ENCODE assay signal across 9 mouse cellular contexts in the genomic region with DNA sequence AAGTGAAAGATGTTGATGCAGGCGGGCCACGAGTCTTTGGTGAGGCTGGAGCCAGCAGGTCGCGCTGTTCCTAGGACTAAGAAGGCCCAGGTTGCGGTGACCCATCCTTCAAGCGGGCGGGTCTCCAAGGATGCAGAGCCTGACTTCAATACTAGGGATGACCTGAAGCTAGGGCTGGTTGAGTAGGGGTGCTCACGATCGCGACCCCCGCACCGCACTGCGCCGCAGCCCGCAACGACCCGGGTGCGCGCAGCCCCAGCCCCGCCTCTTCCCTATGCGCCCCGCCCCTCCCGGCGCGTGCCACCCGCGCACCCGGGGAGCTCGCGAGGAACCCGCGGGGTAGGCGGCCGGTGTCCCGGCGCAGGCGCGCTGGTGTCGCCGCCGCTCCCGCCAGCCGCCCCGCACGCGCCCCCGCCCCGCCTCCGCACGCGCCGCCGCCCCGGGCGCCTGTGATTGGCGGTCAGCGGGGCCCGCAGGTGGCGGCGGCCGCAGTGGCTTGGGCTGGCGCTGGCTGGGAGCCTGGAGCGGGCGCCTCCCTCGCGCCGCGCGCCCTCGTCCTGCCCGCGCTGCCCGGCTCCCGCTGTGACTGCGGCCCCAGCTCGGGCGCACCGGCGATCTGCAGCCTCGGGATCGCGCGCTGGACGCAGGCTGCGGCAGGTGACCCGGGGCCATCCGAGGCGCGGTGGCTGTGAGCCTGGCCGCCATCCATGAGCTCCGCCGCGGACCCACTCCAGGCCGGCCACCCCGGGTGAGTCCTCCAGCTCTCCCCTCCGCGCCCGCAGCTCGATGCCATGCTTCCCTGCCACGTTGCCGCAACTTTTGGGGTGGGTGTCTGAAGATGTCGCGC. TPM values are rescaled to one million over a fixed set of nuclear protein-coding genes. Genes with fewer than 3 reads are reported as not detected.
DNase-seq lines count a peak whose midpoint lies in the region; ATAC-seq and TF ChIP-seq lines count a peak whose summit lies in the region.
"Had no signal": no experiment of that assay in that cellular context is flagged by ENCODE, and none has a peak within 500 bp of the region (broad histone marks: within the 10 kb centered on the region; RNA-seq: fewer than 3 reads in every experiment).

No protein-coding gene starts in this region.

- H3K9me3 ChIP-seq in G1E (replicated peaks) = peaks cover 27% of the 10 kb centered on the region
- H3K9me3 ChIP-seq in hindbrain, embryonic 12.5 days (replicated peaks) = peaks cover 3% of the 10 kb centered on the region; the same call in 1 of the 2 replicates

- no peak for TF ChIP-seq POLR2A in lung, adult 2 months (IDR thresholded peaks at IDR 0.05; ENCODE audit: borderline replicate concordance, extremely low read depth, low read depth, low read length)

- no peaks in the 10 kb centered on the region for H3K4me1 ChIP-seq in G1E (ENCODE audit: insufficient read depth, low read depth, low read length)
- peaks cover 13% of the 10 kb centered on the region for H3K4me1 ChIP-seq in hindbrain, embryonic 12.5 days
- H3K4me1 ChIP-seq in lung, adult 2 months (ENCODE audit: control insufficient read depth, insufficient read depth, low read length) = peaks cover 3% of the 10 kb centered on the region; the same call in 1 of the 2 replicates

- H3K27me3 ChIP-seq in G1E (ENCODE audit: insufficient read depth, low read length) = no peaks in the 10 kb centered on the region; the same call in 1 of the 2 replicates
- peaks cover 60% of the 10 kb centered on the region for H3K27me3 ChIP-seq in hindbrain, embryonic 12.5 days
- H3K27me3 ChIP-seq: CH12.LX had no signal

- H3K9ac ChIP-seq in hindbrain, embryonic 12.5 days = peak overlapping the region; percentile 65

- peak overlapping the region; percentile 83 for H3K4me2 ChIP-seq in hindbrain, embryonic 12.5 days (replicated peaks)

- 1% methylated on average over 97 of the region's 103 CpGs for WGBS in hindbrain, embryonic 12.5 days
- 3% methylated on average over 103 of the region's 103 CpGs for WGBS in lung, adult 2 months

- no peak for TF ChIP-seq CTCF in G1E (IDR thresholded peaks at IDR 0.05; ENCODE audit: low read depth, low read length)
- TF ChIP-seq CTCF in lung, adult 2 months (IDR thresholded peaks at IDR 0.05; ENCODE audit: insufficient read depth, low read length) = no peak

- no peak for ATAC-seq in G1E (ENCODE audit: extremely low read depth, insufficient number of reproducible peaks, low FRiP score, poor library complexity, severe bottlenecking)
- ATAC-seq in hindbrain, embryonic 12.5 days (ENCODE audit: low FRiP score) = peak; percentile 82
- ATAC-seq in megakaryocyte, adult 5-6 weeks (ENCODE audit: poor library complexity, severe bottlenecking) = no peak

- H3K27ac ChIP-seq in hindbrain, embryonic 12.5 days = peak overlapping the region; percentile 44

- no peak for DNase-seq in G1E (ENCODE audit: low spot score)
- peak; percentile 88 for DNase-seq in cerebellum, adult 9-11 months
- peak; percentile 39 to 64 for DNase-seq in frontal cortex, postnatal 14 days (ENCODE audit: low spot score in 2 of 2)
- DNase-seq in layer of hippocampus, postnatal 14 days (ENCODE audit: low spot score in 2 of 2) = peak; percentile 73 to 77
- peak; percentile 34 for DNase-seq in lung, adult 2 months
- peak; percentile 18 for DNase-seq in retina, adult 2 months (ENCODE audit: low read depth, low spot score)

- peak overlapping the region; percentile 2; the same call in 1 of the 2 replicates for H3K4me3 ChIP-seq in G1E (ENCODE audit: low read depth, low read length)
- H3K4me3 ChIP-seq in hindbrain, embryonic 12.5 days = peak overlapping the region; percentile 53
- peak overlapping the region; percentile 85 for H3K4me3 ChIP-seq in lung, adult 2 months (replicated peaks; ENCODE audit: extremely low read depth, low read depth, low read length)

- no peaks in the 10 kb centered on the region for H3K36me3 ChIP-seq in G1E (replicated peaks)
- H3K36me3 ChIP-seq in hindbrain, embryonic 12.5 days = no peaks in the 10 kb centered on the region

RNA-seq across cellular contexts. Expression of gene Myrip, which starts 2.4 kb away (rescaled TPM):
- total RNA-seq in G1E (2014; fragmentation: Nextera tagmentation) = not detected in 2 replicates
- 0.05 and 0.23 TPM in 2 replicates for total RNA-seq in G1E (2017)
- not detected in 2 replicates for polyA plus RNA-seq in G1E (2012)
- 1.8 and 2.9 TPM in 2 replicates for polyA plus RNA-seq in hindbrain, embryonic 12.5 days (2016; fragmentation: Nextera tagmentation; extraction: Ambion mirVana)
- total RNA-seq in layer of hippocampus, postnatal 14 days (2021) = 10 to 100 TPM; 51.9 to 58.0 TPM
- polyA plus RNA-seq in lung, adult 2 months (2012; rRNA removed) = 5.9 and 9.0 TPM in 2 replicates
- total RNA-seq in megakaryocyte, adult 5-6 weeks (2015) = 0.46 TPM in 1 of 2 replicates, not detected in the other
- not detected in 2 replicates for total RNA-seq in megakaryocyte, adult 5-6 weeks (2017)
- total RNA-seq: CH12.LX had no signal

Comparison
In these comparisons a context has a peak if more than half of its experiments do, and no peak if none do; other contexts are left out.
1. H3K4me3 ChIP-seq: peak in every context shown above with its lines; median percentile 85 in lung, adult 2 months; 53 in hindbrain, embryonic 12.5 days; 2 in G1E.
2. RNA of gene Myrip, which starts 2.4 kb away (total RNA-seq): 51.9 to 58.0 TPM in layer of hippocampus, postnatal 14 days; 0.05 to 0.23 TPM in G1E and 0.46 TPM in megakaryocyte, adult 5-6 weeks; every median in the first group is over 10 times any median in the second.